Mouse (Mus musculus): Measurements from ENCODE around the gene Aurkb. TPM values are rescaled to one million over a fixed set of nuclear protein-coding genes. Genes with fewer than 3 reads are reported as not detected.

Aurkb gene
- polyA plus RNA-seq, 1 experiment from 2014 or later: 92.5 TPM

DNA sequence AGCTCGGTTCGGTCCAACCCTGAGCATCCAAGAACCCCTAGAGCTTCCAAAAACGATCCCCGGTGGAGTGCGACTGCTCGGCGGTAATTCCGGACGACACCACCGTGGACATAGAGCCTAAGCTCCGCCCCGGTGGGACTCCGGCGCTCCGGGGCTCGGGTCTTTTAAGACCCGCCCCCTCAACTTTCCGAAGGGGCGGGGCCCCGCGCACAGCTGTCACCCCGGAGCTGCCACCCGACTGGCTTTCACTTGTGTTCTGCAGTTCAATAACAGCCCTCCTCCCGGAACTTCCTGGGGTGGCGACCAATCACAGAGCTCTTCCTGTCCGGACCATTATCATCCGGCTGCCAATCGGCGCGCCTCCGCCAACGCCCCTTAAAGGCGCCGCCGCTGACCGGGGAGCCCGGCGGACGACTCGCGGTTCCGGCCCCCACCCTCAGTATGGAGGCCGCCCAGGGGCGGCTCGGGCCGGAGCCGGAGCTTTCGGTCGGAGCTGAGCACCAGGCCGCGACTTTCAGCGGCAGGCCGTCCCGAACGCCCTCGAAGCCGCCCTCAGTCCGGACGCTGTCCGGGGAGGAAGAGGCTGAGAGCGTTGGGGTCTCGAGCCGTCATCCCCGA lies 14.0 kb downstream of the Aurkb start, which contains the start of gene Borcs6:
Gene Borcs6, plus strand, starts transcription at position 361 of the 618 bp plus-strand sequence.
- DNase-seq (ENCODE audit: low spot score): peak; percentile 99
- H3K9me3 ChIP-seq (ENCODE audit: control insufficient read depth, low read length): no peaks in the 10 kb centered on the region
- peak within 1 kb of the TSS; percentile 96 for H3K4me2 ChIP-seq (ENCODE audit: low read depth, low read length)
- peak within 1 kb of the TSS; percentile 86 for H3K27ac ChIP-seq (replicated peaks; ENCODE audit: low read depth, low read length)
- ATAC-seq (ENCODE audit: low read depth): peak; percentile 93
- WGBS: under 1% methylated on average over 59 of the region's 64 CpGs
- H3K4me3 ChIP-seq (ENCODE audit: low read depth, low read length): peak within 1 kb of the TSS; percentile 97
- H3K9ac ChIP-seq (ENCODE audit: low read depth, low read length): peak within 1 kb of the TSS; percentile 90
- H3K4me1 ChIP-seq (ENCODE audit: control insufficient read depth, insufficient read depth, low read length): peaks cover 19% of the 10 kb centered on the region
- H3K27me3 ChIP-seq (replicated peaks; ENCODE audit: control insufficient read depth, insufficient read depth, low read length): no peaks in the 10 kb centered on the region
- 0 out of 2 replicates have a peak, but pooled peaks cover under 1% of the 10 kb centered on the region for H3K36me3 ChIP-seq (ENCODE audit: control insufficient read depth, insufficient read depth, low read length)

DNA sequence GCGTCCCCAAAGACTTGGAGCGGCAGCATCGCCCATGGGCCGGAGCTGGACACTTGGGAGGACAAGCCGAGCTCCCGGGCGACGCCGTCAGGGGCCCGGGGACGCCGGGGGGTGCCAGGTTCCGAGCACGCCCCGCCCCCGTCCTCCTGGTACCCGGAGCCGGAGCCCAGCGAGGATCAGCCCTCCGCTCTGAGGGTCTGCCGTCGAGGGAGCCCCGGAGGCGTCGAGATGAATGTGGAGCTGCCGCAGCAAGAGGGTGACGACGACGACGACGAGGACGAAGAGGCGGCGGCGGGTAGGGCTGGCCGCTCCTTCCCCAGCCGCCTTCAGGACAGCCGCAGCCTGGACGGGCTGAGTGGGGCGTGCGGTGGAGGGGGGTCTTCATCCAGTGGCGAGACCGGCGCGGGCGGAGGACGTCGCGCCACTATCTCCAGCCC lies 14.5 kb downstream of the Aurkb start:
- H3K27me3 ChIP-seq (replicated peaks; ENCODE audit: control insufficient read depth, insufficient read depth, low read length): no peaks in the 10 kb centered on the region
- peak overlapping the region; percentile 90 for H3K9ac ChIP-seq (ENCODE audit: low read depth, low read length)
- H3K4me1 ChIP-seq (ENCODE audit: control insufficient read depth, insufficient read depth, low read length): peaks cover 19% of the 10 kb centered on the region
- WGBS: 0% methylated on average over 17 of the region's 49 CpGs
- no peaks in the 10 kb centered on the region for H3K36me3 ChIP-seq (ENCODE audit: control insufficient read depth, insufficient read depth, low read length)
- H3K4me3 ChIP-seq (ENCODE audit: low read depth, low read length): peak overlapping the region; percentile 97
- peak overlapping the region; percentile 86 for H3K27ac ChIP-seq (replicated peaks; ENCODE audit: low read depth, low read length)
- ATAC-seq (ENCODE audit: low read depth): peak; percentile 3; the same call in 1 of the 2 replicates
- no peaks in the 10 kb centered on the region for H3K9me3 ChIP-seq (ENCODE audit: control insufficient read depth, low read length)
- peak; percentile 31 for DNase-seq (ENCODE audit: low spot score)
- peak overlapping the region; percentile 96 for H3K4me2 ChIP-seq (ENCODE audit: low read depth, low read length)

DNA sequence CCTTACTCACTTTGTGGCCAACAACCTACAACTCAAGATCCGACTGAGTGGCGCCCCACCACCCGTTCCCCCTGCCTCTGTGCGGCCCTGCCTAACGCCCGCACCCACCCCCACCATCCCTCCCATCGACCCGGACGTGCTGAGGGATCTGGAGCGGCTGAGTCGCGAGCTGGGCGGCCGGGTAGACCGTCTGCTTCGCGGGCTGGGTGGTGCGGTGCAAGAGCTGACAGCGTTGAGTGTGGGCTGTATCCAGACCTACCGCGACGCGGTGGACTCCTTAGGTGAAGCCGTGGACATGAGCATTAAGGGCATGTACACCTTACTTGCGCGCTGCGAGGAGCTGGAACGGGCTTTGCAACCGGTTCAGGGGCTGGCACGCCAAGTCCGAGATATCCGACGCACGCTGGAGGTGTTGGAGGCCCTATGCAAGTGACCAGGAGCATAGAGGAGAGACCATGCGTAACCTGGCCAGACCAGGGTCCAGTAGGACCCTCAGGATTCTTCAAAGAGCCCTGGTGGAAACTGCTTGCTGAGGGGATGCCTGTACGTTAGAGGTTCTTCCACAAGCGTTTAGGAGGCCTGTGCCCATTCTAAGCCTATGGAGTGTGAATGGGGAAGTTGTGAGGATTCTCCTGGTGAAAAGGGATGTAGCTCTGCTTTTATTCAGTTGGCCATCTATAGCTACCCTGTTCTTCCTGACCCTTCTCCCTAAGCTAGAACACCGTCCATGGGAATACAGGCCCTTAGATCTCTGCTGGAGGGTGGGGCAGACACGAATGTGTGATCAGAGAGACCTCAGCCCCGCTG lies 15.2 kb downstream of the Aurkb start:
- H3K4me1 ChIP-seq (ENCODE audit: control insufficient read depth, insufficient read depth, low read length): peaks cover 19% of the 10 kb centered on the region
- H3K4me2 ChIP-seq (ENCODE audit: low read depth, low read length): peak overlapping the region; percentile 96
- WGBS: 1% methylated on average over 39 of the region's 40 CpGs
- ATAC-seq (ENCODE audit: low read depth): no peak
- H3K9ac ChIP-seq (ENCODE audit: low read depth, low read length): peak overlapping the region; percentile 90
- no peaks in the 10 kb centered on the region for H3K36me3 ChIP-seq (ENCODE audit: control insufficient read depth, insufficient read depth, low read length)
- peak overlapping the region; percentile 86 for H3K27ac ChIP-seq (replicated peaks; ENCODE audit: low read depth, low read length)
- no peaks in the 10 kb centered on the region for H3K9me3 ChIP-seq (ENCODE audit: control insufficient read depth, low read length)
- no peak for DNase-seq (ENCODE audit: low spot score)
- H3K27me3 ChIP-seq (replicated peaks; ENCODE audit: control insufficient read depth, insufficient read depth, low read length): no peaks in the 10 kb centered on the region
- peak overlapping the region; percentile 97 for H3K4me3 ChIP-seq (ENCODE audit: low read depth, low read length)

DNA sequence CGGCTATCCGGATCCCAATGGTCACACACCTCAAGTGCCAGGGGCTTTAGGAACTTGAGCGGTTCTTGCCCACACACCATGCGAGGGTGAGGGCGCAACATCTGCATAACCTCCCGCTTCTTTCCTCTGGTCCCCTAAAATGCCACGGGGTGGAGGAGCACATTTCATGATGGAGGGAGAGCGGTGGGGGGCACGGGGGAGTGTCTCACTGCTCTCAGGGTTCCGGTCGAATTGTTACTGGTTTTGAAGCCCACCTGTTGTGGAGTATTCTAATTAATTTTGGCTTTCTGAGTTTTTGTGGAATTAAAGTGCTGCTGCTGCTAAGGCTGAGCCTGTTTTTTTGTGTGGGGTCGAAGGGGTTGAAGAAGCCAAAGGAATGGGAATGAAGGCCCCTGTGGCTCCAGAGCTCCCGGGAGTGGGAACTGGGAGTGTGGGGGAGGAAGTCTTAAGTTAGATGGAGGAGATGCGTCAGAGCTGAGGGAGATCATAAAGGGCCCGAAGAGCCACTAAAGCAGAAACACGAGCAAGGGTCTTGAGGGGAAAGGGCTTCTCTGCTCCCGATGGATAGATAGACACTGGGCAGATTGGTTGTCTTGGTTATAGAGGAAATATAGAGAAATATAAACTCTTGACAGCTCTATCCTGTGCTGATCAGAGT lies 15.9 kb downstream of the Aurkb start:
- peak overlapping the region; percentile 90 for H3K9ac ChIP-seq (ENCODE audit: low read depth, low read length)
- DNase-seq (ENCODE audit: low spot score) (no peak), ATAC-seq (ENCODE audit: low read depth) (no peak)
- no peaks in the 10 kb centered on the region for H3K36me3 ChIP-seq (ENCODE audit: control insufficient read depth, insufficient read depth, low read length)
- peaks cover 24% of the 10 kb centered on the region for H3K4me1 ChIP-seq (ENCODE audit: control insufficient read depth, insufficient read depth, low read length)
- no peak overlapping the region for H3K27ac ChIP-seq (replicated peaks; ENCODE audit: low read depth, low read length)
- no peaks in the 10 kb centered on the region for H3K27me3 ChIP-seq (replicated peaks; ENCODE audit: control insufficient read depth, insufficient read depth, low read length)
- H3K4me3 ChIP-seq (ENCODE audit: low read depth, low read length): peak overlapping the region; percentile 97
- peak overlapping the region; percentile 96 for H3K4me2 ChIP-seq (ENCODE audit: low read depth, low read length)
- H3K9me3 ChIP-seq (ENCODE audit: control insufficient read depth, low read length): no peaks in the 10 kb centered on the region
- WGBS: 13% methylated on average over 17 of the region's 17 CpGs

DNA sequence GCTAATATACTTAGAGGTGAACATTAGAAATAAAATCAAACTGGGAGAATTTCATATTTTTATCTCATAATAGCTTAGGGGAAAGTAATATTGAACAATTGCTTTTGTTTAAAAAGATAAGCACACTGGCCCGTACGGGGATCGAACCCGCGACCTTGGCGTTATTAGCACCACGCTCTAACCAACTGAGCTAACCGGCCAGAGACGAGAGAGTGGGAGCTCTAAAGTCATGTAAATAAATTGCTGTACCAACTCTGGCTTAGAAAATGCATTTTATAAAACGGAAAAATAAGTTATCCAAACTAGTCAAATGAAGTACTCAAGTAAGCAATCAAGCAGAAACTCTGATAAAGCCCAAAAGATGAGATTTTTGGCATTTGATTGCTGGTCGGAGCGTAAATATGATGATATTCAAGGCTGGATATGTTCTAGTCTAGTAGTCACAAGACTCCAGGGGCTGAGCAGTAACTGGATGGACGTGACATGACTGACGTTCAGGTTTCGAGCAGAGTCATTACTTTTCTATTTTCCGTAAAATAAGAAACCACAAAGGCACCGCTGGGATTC lies 16.8 kb downstream of the Aurkb start:
- peak; percentile 78 for DNase-seq (ENCODE audit: low spot score)
- H3K27me3 ChIP-seq (replicated peaks; ENCODE audit: control insufficient read depth, insufficient read depth, low read length): no peaks in the 10 kb centered on the region
- peak overlapping the region; percentile 73; the same call in 1 of the 2 replicates for H3K27ac ChIP-seq (replicated peaks; ENCODE audit: low read depth, low read length)
- under 1% methylated on average over 17 of the region's 17 CpGs for WGBS
- no peaks in the 10 kb centered on the region for H3K36me3 ChIP-seq (ENCODE audit: control insufficient read depth, insufficient read depth, low read length)
- H3K9me3 ChIP-seq (ENCODE audit: control insufficient read depth, low read length): no peaks in the 10 kb centered on the region
- no peak overlapping the region for H3K9ac ChIP-seq (ENCODE audit: low read depth, low read length)
- peak overlapping the region; percentile 97 for H3K4me3 ChIP-seq (ENCODE audit: low read depth, low read length)
- no peak; the same call in 1 of the 2 replicates for ATAC-seq (ENCODE audit: low read depth)
- H3K4me2 ChIP-seq (ENCODE audit: low read depth, low read length): peak overlapping the region; percentile 96
- peaks cover 24% of the 10 kb centered on the region for H3K4me1 ChIP-seq (ENCODE audit: control insufficient read depth, insufficient read depth, low read length)

DNA sequence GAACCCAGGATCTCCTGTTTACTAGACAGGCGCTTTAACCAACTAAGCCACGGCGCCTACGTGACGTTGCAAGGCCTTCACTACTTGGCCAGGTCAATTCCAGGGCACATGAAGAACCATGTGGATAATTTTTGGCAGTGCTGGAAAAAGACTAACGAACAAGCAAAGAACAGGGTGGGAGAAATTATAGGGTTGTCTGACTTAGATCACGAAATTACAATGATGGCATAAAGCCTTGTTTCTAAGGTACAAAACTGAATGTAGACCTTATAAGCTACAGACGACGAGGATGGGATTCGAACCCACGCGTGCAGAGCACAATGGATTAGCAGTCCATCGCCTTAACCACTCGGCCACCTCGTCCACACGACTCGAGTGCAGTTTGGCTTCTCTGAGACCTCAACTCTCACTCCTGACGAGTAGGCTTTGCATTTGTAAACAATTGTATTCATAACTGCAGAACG lies 17.3 kb downstream of the Aurkb start:
- H3K36me3 ChIP-seq (ENCODE audit: control insufficient read depth, insufficient read depth, low read length): no peaks in the 10 kb centered on the region
- WGBS: under 1% methylated on average over 19 of the region's 19 CpGs
- DNase-seq (ENCODE audit: low spot score): peak; percentile 96
- peak overlapping the region; percentile 66 for H3K9ac ChIP-seq (ENCODE audit: low read depth, low read length)
- peak; percentile 62 for ATAC-seq (ENCODE audit: low read depth)
- H3K4me1 ChIP-seq (ENCODE audit: control insufficient read depth, insufficient read depth, low read length): peaks cover 24% of the 10 kb centered on the region
- no peaks in the 10 kb centered on the region for H3K9me3 ChIP-seq (ENCODE audit: control insufficient read depth, low read length)
- H3K27me3 ChIP-seq (replicated peaks; ENCODE audit: control insufficient read depth, insufficient read depth, low read length): no peaks in the 10 kb centered on the region
- peak overlapping the region; percentile 96 for H3K4me2 ChIP-seq (ENCODE audit: low read depth, low read length)
- H3K4me3 ChIP-seq (ENCODE audit: low read depth, low read length): peak overlapping the region; percentile 97
- peak overlapping the region; percentile 83 for H3K27ac ChIP-seq (replicated peaks; ENCODE audit: low read depth, low read length)

DNA sequence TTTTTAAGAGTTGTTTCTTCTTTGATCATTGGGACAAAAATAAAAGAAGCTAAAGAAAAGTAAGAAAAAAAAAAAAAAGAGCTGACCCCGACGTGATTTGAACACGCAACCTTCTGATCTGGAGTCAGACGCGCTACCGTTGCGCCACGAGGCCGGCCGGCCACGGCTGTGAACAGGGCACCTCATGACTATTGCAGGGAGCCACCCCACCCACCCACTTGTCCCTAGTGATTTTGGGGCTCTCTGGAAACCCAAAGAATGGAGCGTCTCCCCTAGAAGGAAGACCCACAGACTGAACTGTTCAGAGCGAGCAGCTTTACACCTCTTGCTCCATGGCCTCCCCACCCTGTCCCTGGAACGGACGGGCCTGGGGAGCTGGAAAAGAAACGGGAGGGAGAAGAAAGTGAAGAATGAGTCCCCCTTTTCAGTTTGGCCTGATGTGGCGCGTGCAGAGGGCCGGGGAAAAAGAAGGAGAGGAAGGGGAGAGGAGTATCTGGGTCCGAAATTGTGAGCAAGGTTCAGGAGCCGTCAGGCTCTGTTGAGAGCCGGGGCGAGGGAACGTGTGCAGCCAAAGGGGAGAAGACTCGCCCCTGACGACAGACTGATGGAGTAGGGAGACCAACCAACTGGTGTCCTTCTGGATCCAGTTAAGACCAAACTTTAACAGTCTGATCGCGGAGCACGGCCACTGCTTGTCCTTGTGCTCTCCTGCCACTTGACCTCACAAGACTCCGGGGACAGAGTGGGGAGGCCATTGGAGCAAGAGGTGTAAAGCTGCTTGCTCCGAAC lies 18.2 kb downstream of the Aurkb start:
- H3K36me3 ChIP-seq (ENCODE audit: control insufficient read depth, insufficient read depth, low read length): no peaks in the 10 kb centered on the region
- peak overlapping the region; percentile 97 for H3K4me3 ChIP-seq (ENCODE audit: low read depth, low read length)
- no peaks in the 10 kb centered on the region for H3K9me3 ChIP-seq (ENCODE audit: control insufficient read depth, low read length)
- DNase-seq (ENCODE audit: low spot score) (peak; percentile 74), ATAC-seq (ENCODE audit: low read depth) (peak; percentile 35)
- WGBS: under 1% methylated on average over 31 of the region's 31 CpGs
- H3K4me1 ChIP-seq (ENCODE audit: control insufficient read depth, insufficient read depth, low read length): peaks cover 21% of the 10 kb centered on the region
- peak overlapping the region; percentile 88 for H3K27ac ChIP-seq (replicated peaks; ENCODE audit: low read depth, low read length)
- H3K9ac ChIP-seq (ENCODE audit: low read depth, low read length): peak overlapping the region; percentile 71
- no peaks in the 10 kb centered on the region for H3K27me3 ChIP-seq (replicated peaks; ENCODE audit: control insufficient read depth, insufficient read depth, low read length)
- peak overlapping the region; percentile 96 for H3K4me2 ChIP-seq (ENCODE audit: low read depth, low read length)

Data from embryonic facial prominence, embryonic 14.5 days (tissue).